Mouse (Mus musculus) liver, embryonic 15.5 days (tissue): Measurements from ENCODE around the gene Hsd11b1. TPM values are rescaled to one million over a fixed set of nuclear protein-coding genes. Genes with fewer than 3 reads are reported as not detected.

Experiments used
- ATAC-seq: fragments of 200-750 bp; cut with Nextera tagmentation; 2 replicates; pipeline ENCODE4 v1.8.0; 2017; ENCODE audit warnings: moderate number of reproducible peaks, mild to moderate bottlenecking, moderate library complexity; ENCODE audit not compliant: insufficient read depth
- H3K27ac ChIP-seq: fragments of 300-500 bp; sonication (generic); replicated peaks from 2 replicates; pipeline ENCODE4 v1.5.1; 2015; ENCODE audit warnings: mild to moderate bottlenecking, inconsistent platforms
- H3K27me3 ChIP-seq: fragments of 300-500 bp; sonication (generic); 2 replicates; pipeline ENCODE4 v1.6.1; 2015; ENCODE audit warnings: mild to moderate bottlenecking, inconsistent platforms
- H3K36me3 ChIP-seq: fragments of 300-500 bp; sonication (generic); replicated peaks from 2 replicates; pipeline ENCODE4 v1.6.1; 2015; ENCODE audit warnings: moderate library complexity, mild to moderate bottlenecking, inconsistent platforms
- H3K4me1 ChIP-seq: fragments of 300-500 bp; sonication (generic); replicated peaks from 2 replicates; pipeline ENCODE4 v1.6.1; 2015; ENCODE audit warnings: inconsistent platforms
- H3K4me2 ChIP-seq: fragments of 300-500 bp; sonication (generic); 2 replicates; pipeline ENCODE4 v1.6.1; 2015; ENCODE audit warnings: moderate library complexity, mild to moderate bottlenecking, inconsistent platforms
- H3K4me3 ChIP-seq: fragments of 300-500 bp; sonication (generic); replicated peaks from 2 replicates; pipeline ENCODE4 v1.5.1; 2015; ENCODE audit warnings: mild to moderate bottlenecking, inconsistent platforms
- H3K9ac ChIP-seq: fragments of 300-500 bp; sonication (generic); 2 replicates; pipeline ENCODE4 v1.6.1; 2015; ENCODE audit warnings: moderate library complexity, mild to moderate bottlenecking, inconsistent platforms
- H3K9me3 ChIP-seq: fragments of 300-500 bp; sonication (generic); replicated peaks from 2 replicates; pipeline ENCODE4 v1.6.1; 2016; ENCODE audit warnings: inconsistent platforms
- WGBS: fragments of 180-500 bp; shearing (Covaris S2); methylation state at CpG from one replicate; pipeline ENCODE4 v1.1.7; 2015; ENCODE audit warnings: mixed read lengths; ENCODE audit not compliant: insufficient replicate concordance; 5-methylcytosine and 5-hydroxymethylcytosine counted together
- polyA plus RNA-seq: library from polyadenylated mRNA; unstranded; fragments of >200 nt; fragmentation: Nextera tagmentation; extraction: Ambion mirVana; gene quantifications from 2 replicates; pipeline ENCODE4 v1.2.1, GENCODE M21; 2015

Hsd11b1 gene
- polyA plus RNA-seq, 1 experiment from 2014 or later: 12.7 TPM

DNA sequence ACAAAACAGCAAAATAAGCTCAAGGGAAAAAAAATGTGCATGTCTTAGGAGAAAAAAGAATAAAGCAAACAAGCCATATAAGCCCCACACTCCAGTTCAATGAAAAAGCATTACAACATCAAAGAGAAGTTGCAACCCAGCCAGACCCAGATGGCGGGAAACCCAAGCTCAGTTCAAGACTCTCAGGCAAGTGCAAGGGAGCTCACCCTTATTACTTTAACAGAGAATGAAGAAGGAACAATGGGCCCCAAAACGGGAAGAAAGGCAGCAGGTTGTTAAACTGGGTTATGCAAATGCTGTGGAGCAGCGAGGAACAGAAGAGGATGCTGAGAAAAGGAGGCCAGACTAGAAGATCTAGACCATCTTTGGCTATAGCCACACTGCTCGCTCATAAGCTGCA is 21.0 kb downstream of the Hsd11b1 start:
- H3K4me2 ChIP-seq: no peak overlapping the region
- no peak overlapping the region for H3K4me3 ChIP-seq
- no peak for ATAC-seq
- WGBS: 26% methylated on average over 4 of the region's 4 CpGs
- H3K9me3 ChIP-seq: no peaks in the 10 kb centered on the region
- H3K27me3 ChIP-seq: no peaks in the 10 kb centered on the region
- H3K9ac ChIP-seq: no peak overlapping the region
- H3K4me1 ChIP-seq: no peaks in the 10 kb centered on the region
- no peaks in the 10 kb centered on the region for H3K36me3 ChIP-seq
- H3K27ac ChIP-seq: 0 out of 2 replicates have a peak overlapping the region, but pooled peaks have one; percentile 20

DNA sequence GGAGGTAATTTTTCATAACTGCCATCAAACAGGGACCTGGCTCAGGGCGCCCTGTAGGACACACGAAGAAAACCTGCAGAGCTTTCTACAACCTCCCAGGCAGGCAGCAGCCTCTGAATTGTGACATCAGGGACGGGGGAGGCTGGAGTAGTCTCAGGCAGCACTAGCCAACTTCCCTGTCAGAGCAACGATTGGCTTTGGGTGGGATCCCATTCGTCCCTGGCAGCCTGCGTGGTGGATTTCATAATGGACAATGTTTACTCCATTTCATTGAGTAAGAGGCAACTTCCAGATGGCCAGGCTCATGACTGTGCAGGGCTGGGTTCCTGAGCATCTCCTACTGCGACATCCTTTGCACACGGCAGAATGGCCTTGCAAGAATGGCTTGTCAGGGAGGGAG is 21.6 kb downstream of the Hsd11b1 start:
- Histone ChIP-seq H3K4me3 (0 out of 2 replicates have a peak overlapping the region, but pooled peaks have one; percentile 4), H3K4me2 (0 out of 2 replicates have a peak overlapping the region, but pooled peaks have one; percentile 18), H3K36me3 (no peaks in the 10 kb centered on the region), H3K9me3 (no peaks in the 10 kb centered on the region), H3K27ac (no peak overlapping the region), H3K27me3 (no peaks in the 10 kb centered on the region), H3K9ac (no peak overlapping the region), H3K4me1 (no peaks in the 10 kb centered on the region)
- 36% methylated on average over 8 of the region's 8 CpGs for WGBS
- ATAC-seq: peak; percentile 76

DNA sequence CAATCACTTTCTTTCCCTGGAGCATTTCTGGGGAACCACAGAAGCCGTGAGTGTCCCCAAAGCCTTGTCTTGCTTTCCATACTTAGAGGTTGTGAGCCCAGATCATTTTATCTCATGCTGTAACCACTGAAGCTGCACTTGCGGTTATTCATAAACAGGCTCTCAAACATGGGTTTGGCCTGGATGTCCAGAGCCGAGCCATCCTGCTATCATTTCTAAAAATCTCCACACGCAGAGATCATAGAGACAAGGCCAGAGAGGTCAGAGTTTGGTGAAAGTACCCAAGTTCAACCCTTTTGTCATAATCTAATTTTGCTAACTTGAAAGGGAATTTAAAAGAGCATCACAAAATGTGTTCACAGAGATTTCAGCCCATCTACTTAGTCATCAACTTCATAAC is 22.4 kb downstream of the Hsd11b1 start:
- Histone ChIP-seq H3K4me1 (no peaks in the 10 kb centered on the region), H3K27ac (no peak overlapping the region), H3K4me3 (no peak overlapping the region), H3K9ac (no peak overlapping the region), H3K27me3 (no peaks in the 10 kb centered on the region), H3K4me2 (no peak overlapping the region), H3K36me3 (no peaks in the 10 kb centered on the region), H3K9me3 (no peaks in the 10 kb centered on the region)
- no peak for ATAC-seq
- 54% methylated on average over 4 of the region's 4 CpGs for WGBS

DNA sequence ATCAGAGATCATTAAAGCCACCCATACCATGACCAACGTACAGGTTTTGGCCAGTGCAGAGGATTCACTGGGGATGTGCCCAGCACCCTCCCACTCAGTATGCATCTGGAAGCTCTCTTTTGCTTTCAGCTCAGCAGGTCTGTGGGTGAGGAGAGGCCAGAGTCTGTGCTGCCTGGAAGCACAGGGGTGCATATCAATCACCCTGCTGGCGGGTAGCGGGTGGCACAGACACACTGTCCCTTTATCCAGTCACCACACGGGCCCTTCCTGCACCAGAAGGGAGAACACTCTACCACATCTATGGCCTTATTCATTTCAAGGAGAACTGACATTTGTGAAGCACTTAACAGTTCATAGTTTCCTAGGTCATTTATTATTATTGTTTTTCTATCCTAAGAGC is 25.4 kb downstream of the Hsd11b1 start:
- Histone ChIP-seq H3K4me3 (no peak overlapping the region), H3K4me2 (no peak overlapping the region), H3K36me3 (no peaks in the 10 kb centered on the region), H3K9ac (no peak overlapping the region), H3K27me3 (no peaks in the 10 kb centered on the region), H3K9me3 (no peaks in the 10 kb centered on the region), H3K27ac (no peak overlapping the region), H3K4me1 (no peaks in the 10 kb centered on the region)
- WGBS: 54% methylated on average over 4 of the region's 4 CpGs
- ATAC-seq: no peak

DNA sequence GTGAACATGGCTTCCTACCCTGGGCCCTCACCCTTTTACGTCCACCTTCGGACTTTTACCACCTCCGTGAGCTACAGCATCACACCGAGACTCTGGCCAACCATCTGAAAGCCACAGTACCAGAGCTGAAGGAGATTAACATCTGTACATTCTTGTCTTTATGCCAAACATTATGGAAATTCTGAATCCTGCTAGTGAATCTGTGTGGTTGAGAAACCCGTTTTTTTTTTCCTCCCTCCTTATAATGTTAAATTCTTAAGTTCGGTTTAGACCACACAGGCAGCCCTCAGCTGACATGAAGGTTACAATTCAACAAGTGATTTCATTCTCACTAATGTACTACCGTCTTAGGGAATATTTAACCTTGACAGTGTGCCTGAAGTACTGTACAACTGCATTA is 28.9 kb downstream of the Hsd11b1 start:
- no peak overlapping the region for H3K9ac ChIP-seq
- H3K4me1 ChIP-seq: peaks cover 7% of the 10 kb centered on the region; the same call in 1 of the 2 replicates
- ATAC-seq: no peak
- H3K4me3 ChIP-seq: no peak overlapping the region
- no peak overlapping the region for H3K4me2 ChIP-seq
- no peaks in the 10 kb centered on the region for H3K9me3 ChIP-seq
- WGBS: 64% methylated on average over 7 of the region's 7 CpGs
- no peak overlapping the region for H3K27ac ChIP-seq
- H3K27me3 ChIP-seq: no peaks in the 10 kb centered on the region
- no peaks in the 10 kb centered on the region for H3K36me3 ChIP-seq

DNA sequence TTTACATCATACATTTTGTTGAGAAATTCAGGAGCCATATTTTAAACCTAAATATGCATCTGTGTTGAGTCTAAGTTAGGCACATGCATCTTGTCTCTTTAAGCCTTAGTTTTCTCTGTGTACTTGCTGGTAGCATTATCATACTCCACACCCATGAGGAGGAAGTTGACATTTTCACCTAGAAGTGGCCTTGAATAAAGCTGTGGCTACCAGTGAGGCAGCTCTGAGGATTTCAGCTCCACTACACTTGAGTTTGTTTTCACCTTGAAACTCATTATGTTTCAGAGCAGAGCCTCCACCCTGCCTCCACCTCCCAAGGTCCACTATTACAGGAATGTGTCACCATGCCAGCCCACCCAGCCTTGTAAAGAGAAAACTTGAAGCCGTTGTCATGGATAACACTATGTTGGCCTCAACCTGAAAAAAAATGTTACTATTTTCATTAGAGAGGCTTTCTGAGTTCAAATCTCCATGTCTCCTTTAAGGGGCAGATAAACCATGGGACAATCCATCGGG is 29.7 kb downstream of the Hsd11b1 start:
- peaks cover 7% of the 10 kb centered on the region; the same call in 1 of the 2 replicates for H3K4me1 ChIP-seq
- no peaks in the 10 kb centered on the region for H3K9me3 ChIP-seq
- no peak overlapping the region for H3K9ac ChIP-seq
- no peaks in the 10 kb centered on the region for H3K27me3 ChIP-seq
- no peak overlapping the region for H3K4me2 ChIP-seq
- WGBS: 62% methylated on average over 2 of the region's 2 CpGs
- no peak for ATAC-seq
- H3K27ac ChIP-seq: no peak overlapping the region
- H3K36me3 ChIP-seq: no peaks in the 10 kb centered on the region
- no peak overlapping the region for H3K4me3 ChIP-seq

DNA sequence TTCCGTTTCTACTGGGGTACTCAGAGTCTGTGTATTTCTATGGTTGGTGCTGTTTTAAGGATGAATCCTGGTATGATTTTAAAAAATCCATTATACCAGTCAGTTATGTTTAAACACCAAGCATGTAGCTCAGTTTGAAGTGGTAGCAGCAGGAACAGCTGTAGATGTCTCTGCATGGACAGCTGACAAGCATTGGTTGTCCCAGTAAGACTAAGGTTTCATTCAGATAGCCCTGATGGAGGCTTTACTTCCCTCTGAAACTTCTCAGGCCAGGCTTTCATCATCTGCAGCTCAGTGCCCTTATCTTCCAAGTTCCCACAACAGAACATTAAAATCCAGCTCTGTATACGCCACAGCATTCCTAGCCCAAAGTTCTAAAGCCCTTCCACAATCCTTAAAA is 31.1 kb downstream of the Hsd11b1 start:
- no peak overlapping the region for H3K4me2 ChIP-seq
- H3K9me3 ChIP-seq: no peaks in the 10 kb centered on the region
- 64% methylated on average over 2 of the region's 2 CpGs for WGBS
- no peak for ATAC-seq
- no peak overlapping the region for H3K9ac ChIP-seq
- no peak overlapping the region for H3K4me3 ChIP-seq
- no peaks in the 10 kb centered on the region for H3K36me3 ChIP-seq
- no peak overlapping the region for H3K27ac ChIP-seq
- peaks cover 7% of the 10 kb centered on the region; the same call in 1 of the 2 replicates for H3K4me1 ChIP-seq
- no peaks in the 10 kb centered on the region for H3K27me3 ChIP-seq

DNA sequence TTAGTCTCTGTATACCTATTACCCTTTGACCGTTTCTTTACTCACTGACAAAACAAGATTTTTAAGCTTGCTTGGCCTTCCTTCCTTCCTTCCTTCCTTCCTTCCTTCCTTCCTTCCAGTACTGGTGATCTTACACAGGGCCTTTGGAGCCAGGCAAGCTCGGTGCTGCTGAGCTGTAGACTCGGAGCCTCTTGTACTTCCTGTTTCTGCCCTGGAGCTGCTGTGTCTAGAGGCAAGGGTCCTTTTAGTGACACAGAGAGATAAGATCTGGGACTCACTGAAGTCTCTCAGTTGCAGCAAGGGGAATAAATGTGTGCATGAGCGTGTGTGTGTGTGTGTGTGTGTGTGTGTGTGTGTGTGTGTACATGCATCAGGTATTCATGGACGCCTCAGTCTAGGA is 32.9 kb downstream of the Hsd11b1 start:
- no peak overlapping the region for H3K27ac ChIP-seq
- H3K4me1 ChIP-seq: peaks cover 7% of the 10 kb centered on the region; the same call in 1 of the 2 replicates
- H3K9me3 ChIP-seq: no peaks in the 10 kb centered on the region
- no peak overlapping the region for H3K9ac ChIP-seq
- 0 out of 2 replicates have a peak, but pooled peaks have one; percentile 44 for ATAC-seq
- 12% methylated on average over 5 of the region's 5 CpGs for WGBS
- H3K4me3 ChIP-seq: no peak overlapping the region
- H3K36me3 ChIP-seq: no peaks in the 10 kb centered on the region
- no peaks in the 10 kb centered on the region for H3K27me3 ChIP-seq
- no peak overlapping the region for H3K4me2 ChIP-seq

DNA sequence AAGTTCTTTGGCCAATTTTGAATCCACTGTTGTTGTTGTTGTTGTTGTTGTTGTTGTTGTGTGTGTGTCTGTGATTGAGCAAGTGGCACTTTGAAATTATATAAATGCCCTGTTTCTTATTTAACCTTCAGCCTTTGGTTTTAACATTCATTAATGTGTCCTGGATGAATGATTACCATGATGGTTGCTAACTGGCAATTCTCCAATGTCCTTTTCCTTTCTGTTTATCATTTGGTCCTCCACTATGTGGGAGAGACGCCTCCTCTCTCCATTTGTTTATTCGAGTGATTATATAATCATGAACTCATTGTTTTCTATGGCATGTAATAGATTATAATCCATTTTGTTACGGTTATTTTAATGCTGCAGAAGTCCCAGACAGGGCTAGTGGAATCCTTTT is 33.3 kb downstream of the Hsd11b1 start:
- H3K9ac ChIP-seq: no peak overlapping the region
- WGBS: 43% methylated on average over 3 of the region's 3 CpGs
- no peaks in the 10 kb centered on the region for H3K27me3 ChIP-seq
- no peak overlapping the region for H3K27ac ChIP-seq
- H3K9me3 ChIP-seq: no peaks in the 10 kb centered on the region
- H3K4me1 ChIP-seq: peaks cover 7% of the 10 kb centered on the region; the same call in 1 of the 2 replicates
- H3K4me3 ChIP-seq: no peak overlapping the region
- ATAC-seq: no peak
- H3K36me3 ChIP-seq: no peaks in the 10 kb centered on the region
- no peak overlapping the region for H3K4me2 ChIP-seq

DNA sequence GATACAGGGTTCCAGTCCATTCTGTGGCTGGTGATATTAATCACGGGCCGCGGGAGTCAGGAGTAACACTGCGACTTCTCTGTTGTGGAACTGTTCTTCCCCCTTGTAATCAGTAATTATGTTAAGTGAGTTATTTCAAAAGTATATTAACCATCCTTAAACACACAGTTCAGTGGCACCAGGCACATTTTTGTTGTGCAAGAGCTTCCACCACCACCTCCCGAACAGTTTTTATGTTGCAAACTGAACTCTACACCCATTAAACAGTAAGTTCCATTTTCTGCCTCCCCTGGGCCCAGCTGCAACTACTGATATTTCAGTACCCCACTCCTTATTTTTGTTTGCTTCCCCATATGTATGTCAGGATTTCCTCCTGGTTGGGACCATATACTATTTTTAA is 34.3 kb downstream of the Hsd11b1 start:
- 74% methylated on average over 5 of the region's 5 CpGs for WGBS
- no peak for ATAC-seq
- no peaks in the 10 kb centered on the region for H3K27me3 ChIP-seq

DNA sequence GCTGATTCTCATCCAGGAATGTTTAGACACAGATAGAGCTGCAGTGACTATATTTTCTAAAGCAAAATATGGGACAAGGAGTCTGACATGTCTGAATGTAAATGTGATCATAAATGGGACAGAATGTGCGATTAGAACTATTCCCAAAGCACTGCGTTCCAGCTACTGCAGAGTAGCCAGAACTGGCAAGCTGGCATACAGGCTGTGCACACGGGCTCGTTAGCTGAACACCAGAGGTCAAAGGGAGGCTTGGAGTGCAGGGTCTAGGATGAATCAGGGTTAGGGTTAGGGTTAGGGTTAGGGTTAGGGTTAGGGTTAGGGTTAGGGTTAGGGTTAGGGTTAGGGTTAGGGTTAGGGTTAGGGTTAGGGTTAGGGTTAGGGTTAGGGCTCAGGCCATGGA is 36.3 kb downstream of the Hsd11b1 start:
- ATAC-seq: no peak
- Histone ChIP-seq H3K27ac (no peak overlapping the region), H3K36me3 (no peaks in the 10 kb centered on the region), H3K4me2 (no peak overlapping the region), H3K27me3 (no peaks in the 10 kb centered on the region), H3K4me1 (peaks cover 7% of the 10 kb centered on the region; the same call in 1 of the 2 replicates), H3K4me3 (no peak overlapping the region), H3K9me3 (no peaks in the 10 kb centered on the region), H3K9ac (no peak overlapping the region)
- WGBS: 62% methylated on average over 4 of the region's 4 CpGs

More for the DNA sequence above, 34.3 kb downstream of the Hsd11b1 start:
- Histone ChIP-seq H3K36me3 (no peaks in the 10 kb centered on the region), H3K4me3 (no peak overlapping the region), H3K4me2 (no peak overlapping the region), H3K9me3 (no peaks in the 10 kb centered on the region), H3K9ac (no peak overlapping the region), H3K4me1 (peaks cover 7% of the 10 kb centered on the region; the same call in 1 of the 2 replicates), H3K27ac (no peak overlapping the region)
